Mouse (Mus musculus) cerebellum, adult 9-10 months (tissue): ENCODE measurements at regions not wholly inside any gene's neighbourhood (a gene's known extent, or its start where the extent isn't known, plus 50 kb on each side); places are given as distances from the start of the nearest gene placed in this dataset.

Experiments used
- DNase-seq: peaks from one replicate; pipeline ENCODE4 v3.0.0; 2022

DNA sequence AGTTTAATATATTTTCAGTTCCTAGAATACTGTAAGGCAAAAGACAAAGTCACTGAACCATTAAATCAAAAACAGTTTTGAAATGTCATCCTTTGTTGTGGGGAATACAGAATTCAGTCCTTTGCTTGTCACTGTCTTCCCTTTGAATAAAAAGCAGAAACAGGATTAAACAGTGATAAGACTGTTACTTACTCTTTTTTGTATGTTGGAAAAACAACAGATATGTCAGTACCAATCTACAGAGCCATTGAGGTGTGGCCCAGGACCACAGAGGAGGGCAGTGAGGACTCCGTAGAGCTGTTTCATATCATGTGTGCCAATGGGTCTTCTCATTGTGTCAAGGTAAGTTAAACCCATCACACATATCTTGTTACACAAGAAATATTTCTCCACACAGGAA, 55.6 kb upstream of the Mbnl1 start:
- no peak for DNase-seq

DNA sequence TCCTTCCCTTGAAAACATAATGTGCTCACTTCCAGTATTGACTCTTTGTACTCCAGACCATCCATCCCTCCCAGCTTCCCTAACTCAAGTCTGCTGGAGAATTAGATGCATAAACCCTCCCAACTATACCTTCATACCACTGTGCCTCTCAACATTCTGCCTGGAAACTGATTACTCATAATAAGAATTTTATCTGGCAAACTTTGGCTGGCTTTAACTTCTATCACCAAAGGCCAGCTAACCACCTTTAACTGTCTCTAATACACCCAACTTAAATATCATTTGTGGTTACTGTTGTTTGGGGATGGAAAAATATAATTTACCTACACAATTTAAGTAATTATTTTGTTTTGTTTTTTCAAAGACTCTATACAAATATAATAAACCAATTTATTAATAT, 54.0 kb upstream of the Mbnl1 start:
- DNase-seq, result no peak

DNA sequence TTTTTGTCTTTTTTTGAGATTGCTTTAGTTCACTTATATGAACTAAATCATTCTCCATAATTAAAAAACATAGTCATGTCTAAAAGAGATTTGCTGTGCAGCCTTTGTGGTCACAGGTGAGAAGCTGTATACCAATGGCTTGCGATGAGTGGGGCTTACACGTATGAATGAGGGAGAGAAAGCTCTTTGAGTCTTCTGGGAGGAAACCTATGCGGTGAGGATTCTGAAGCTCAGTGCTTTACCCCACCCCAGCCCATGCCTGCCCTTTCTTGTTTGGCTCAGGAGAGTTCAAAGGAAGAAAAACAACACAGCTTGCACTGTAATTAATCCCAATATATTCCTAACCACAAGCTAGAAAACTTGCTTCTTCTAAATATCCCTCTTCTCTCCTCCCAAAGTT, 53.4 kb upstream of the Mbnl1 start:
- no peak for DNase-seq
